ENCODE assay signal across 18 mouse cellular contexts in genomic region chr16:91297726-91298125, GRCm38 (mm10). TPM values are rescaled to one million over a fixed set of nuclear protein-coding genes. Genes with fewer than 3 reads are reported as not detected.
"Had no signal": no experiment of that assay in that cellular context is flagged by ENCODE, and none has a peak within 500 bp of the region (broad histone marks: within the 10 kb centered on the region; RNA-seq: fewer than 3 reads in every experiment).

No protein-coding gene starts in this region.

- H3K36me3 ChIP-seq: limb, embryonic 15.5 days; liver, embryonic 12.5 days; lung, embryonic 15.5 days; midbrain, embryonic 15.5 days; neural tube, embryonic 12.5 days had no signal

- H3K27ac ChIP-seq: limb, embryonic 15.5 days; liver, embryonic 12.5 days; lung, embryonic 15.5 days; macrophage; midbrain, embryonic 15.5 days; neural tube, embryonic 12.5 days had no signal

- H3K4me1 ChIP-seq: limb, embryonic 15.5 days; liver, embryonic 12.5 days; lung, embryonic 15.5 days; megakaryocyte, embryonic 14.5 days had no signal

- H3K4me3 ChIP-seq: limb, embryonic 15.5 days; liver, embryonic 12.5 days; lung, embryonic 15.5 days; megakaryocyte, embryonic 14.5 days; midbrain, embryonic 15.5 days; neural tube, embryonic 12.5 days had no signal

- H3K4me2 ChIP-seq: limb, embryonic 15.5 days; liver, embryonic 12.5 days; lung, embryonic 15.5 days; midbrain, embryonic 11.5 days; midbrain, embryonic 15.5 days; neural tube, embryonic 12.5 days had no signal

- ATAC-seq: liver, embryonic 12.5 days; midbrain, embryonic 15.5 days had no signal

- DNase-seq: kidney, postnatal 25 days; layer of hippocampus, adult 9-11 months; layer of hippocampus, postnatal 36 days; lung, postnatal 14 days; thymus, adult 18-20 months; thymus, postnatal 14 days had no signal

- H3K9ac ChIP-seq: limb, embryonic 15.5 days; liver, embryonic 12.5 days; lung, embryonic 15.5 days; midbrain, embryonic 15.5 days; neural tube, embryonic 12.5 days had no signal

- H3K9me3 ChIP-seq: limb, embryonic 15.5 days; liver, embryonic 12.5 days; lung, embryonic 15.5 days; midbrain, embryonic 15.5 days; neural tube, embryonic 12.5 days had no signal

RNA-seq across cellular contexts. Expression of gene Olig1, which starts 28.2 kb away (rescaled TPM):
- total RNA-seq: monocyte, adult 5-6 weeks; neutrophil, adult 5-6 weeks had no signal
- polyA plus RNA-seq: limb, embryonic 11.5 days; liver, embryonic 12.5 days; macrophage; stomach, embryonic 14.5 days had no signal
